Mouse (Mus musculus): ENCODE measurements around the gene Rbfox3. TPM values are rescaled to one million over a fixed set of nuclear protein-coding genes. Genes with fewer than 3 reads are reported as not detected.
A peak's percentile ranks its signal among the peaks of the same experiment; 100 is the strongest.

Gene Rbfox3
- polyA plus RNA-seq, 1 experiment from 2014 or later, result 0.82 TPM

DNA sequence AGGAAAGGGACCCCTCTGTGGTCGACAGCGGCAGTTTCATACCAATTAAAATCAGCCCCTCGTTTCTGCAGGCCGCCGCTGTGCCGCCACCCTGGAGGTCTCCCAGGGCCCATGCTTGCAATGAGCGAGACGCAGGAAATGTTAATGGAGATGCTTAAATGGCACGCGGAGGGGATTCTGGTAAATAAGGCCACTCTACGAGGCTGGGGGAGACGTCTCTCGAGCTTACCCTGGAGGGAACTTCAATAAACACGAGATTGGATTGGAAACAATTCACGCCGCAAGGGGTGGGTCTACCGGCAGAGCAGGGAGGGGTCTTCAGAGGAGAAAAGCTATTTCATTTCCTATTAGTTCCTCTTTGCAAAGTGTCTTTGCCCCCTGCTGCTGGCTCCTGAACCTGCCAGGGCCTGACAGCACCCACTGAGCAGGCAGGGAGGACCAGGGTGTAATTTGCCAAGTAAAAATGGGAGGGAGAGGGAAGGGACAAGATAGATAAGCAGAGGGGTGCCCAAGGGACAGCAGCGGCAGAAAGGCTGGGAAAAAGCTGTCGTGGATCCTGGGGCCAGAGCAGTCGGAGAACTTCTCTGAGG is 232.8 kb downstream of the Rbfox3 start:
- DNase-seq (ENCODE audit: low spot score) (no peak), ATAC-seq (replicated peaks; ENCODE audit: low FRiP score, low read depth) (no peak)
- Histone ChIP-seq H3K4me2 (ENCODE audit: low read length) (no peak overlapping the region), H3K27ac (no peak overlapping the region), H3K9ac (ENCODE audit: low read depth, low read length) (no peak overlapping the region), H3K4me1 (replicated peaks; ENCODE audit: insufficient read depth, low read length) (no peaks in the 10 kb centered on the region), H3K4me3 (replicated peaks; ENCODE audit: low read depth, low read length) (no peak overlapping the region), H3K36me3 (ENCODE audit: insufficient read depth, low read length) (no peaks in the 10 kb centered on the region), H3K9me3 (replicated peaks; ENCODE audit: low read length) (no peaks in the 10 kb centered on the region), H3K27me3 (ENCODE audit: insufficient read depth, low read length) (no peaks in the 10 kb centered on the region)
- WGBS, result 37% methylated on average over 20 of the region's 20 CpGs
- no peak for TF ChIP-seq CTCF (IDR thresholded peaks at IDR 0.05; ENCODE audit: low read depth)

DNA sequence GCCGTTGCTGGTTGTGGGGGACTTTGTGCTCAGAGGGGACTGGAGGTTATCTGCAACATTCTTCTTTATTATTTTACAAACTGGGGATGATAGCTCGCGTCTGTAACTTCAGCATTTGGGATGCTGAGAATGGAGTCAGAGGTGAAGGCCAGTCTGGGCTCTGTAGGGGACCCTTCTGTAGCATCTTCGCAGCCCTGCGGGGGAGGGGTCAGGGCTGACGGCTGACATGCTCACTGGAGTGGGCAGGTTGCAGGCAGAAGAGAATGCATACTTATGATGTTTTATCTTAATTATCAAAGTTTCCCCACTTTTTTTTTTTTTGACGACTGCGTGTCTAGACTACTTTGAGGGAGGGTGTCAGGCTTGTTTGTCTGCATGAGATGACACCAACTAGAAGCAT is 234.1 kb downstream of the Rbfox3 start:
- no peak for DNase-seq (ENCODE audit: low spot score)
- Histone ChIP-seq H3K36me3 (ENCODE audit: insufficient read depth, low read length) (no peaks in the 10 kb centered on the region), H3K9ac (ENCODE audit: low read depth, low read length) (no peak overlapping the region), H3K27ac (no peak overlapping the region), H3K9me3 (replicated peaks; ENCODE audit: low read length) (no peaks in the 10 kb centered on the region), H3K4me1 (replicated peaks; ENCODE audit: insufficient read depth, low read length) (no peaks in the 10 kb centered on the region), H3K4me3 (replicated peaks; ENCODE audit: low read depth, low read length) (no peak overlapping the region), H3K27me3 (ENCODE audit: insufficient read depth, low read length) (no peaks in the 10 kb centered on the region), H3K4me2 (ENCODE audit: low read length) (no peak overlapping the region)
- no peak for ATAC-seq (replicated peaks; ENCODE audit: low FRiP score, low read depth)
- 54% methylated on average over 8 of the region's 8 CpGs for WGBS
- no peak for TF ChIP-seq CTCF (IDR thresholded peaks at IDR 0.05; ENCODE audit: low read depth)

GRCm38 (mm10) chr11:118676364-118676763 is 235.0 kb downstream of the Rbfox3 start:
- ATAC-seq (replicated peaks; ENCODE audit: low FRiP score, low read depth), result no peak
- no peak for DNase-seq (ENCODE audit: low spot score)

GRCm38 (mm10) chr11:118671958-118672357 is 239.4 kb downstream of the Rbfox3 start:
- no peaks in the 10 kb centered on the region for H3K9me3 ChIP-seq (replicated peaks; ENCODE audit: low read length)
- no peak overlapping the region for H3K27ac ChIP-seq
- no peaks in the 10 kb centered on the region for H3K4me1 ChIP-seq (replicated peaks; ENCODE audit: insufficient read depth, low read length)
- H3K27me3 ChIP-seq (ENCODE audit: insufficient read depth, low read length), result no peaks in the 10 kb centered on the region
- 69% methylated on average over 6 of the region's 6 CpGs for WGBS
- TF ChIP-seq CTCF (IDR thresholded peaks at IDR 0.05; ENCODE audit: low read depth), result no peak; the same call in 1 of the 2 replicates
- no peaks in the 10 kb centered on the region for H3K36me3 ChIP-seq (ENCODE audit: insufficient read depth, low read length)
- ATAC-seq (replicated peaks; ENCODE audit: low FRiP score, low read depth) (no peak), DNase-seq (ENCODE audit: low spot score) (no peak)
- no peak overlapping the region for H3K4me3 ChIP-seq (replicated peaks; ENCODE audit: low read depth, low read length)
- H3K9ac ChIP-seq (ENCODE audit: low read depth, low read length), result no peak overlapping the region
- H3K4me2 ChIP-seq (ENCODE audit: low read length), result no peak overlapping the region

More at GRCm38 (mm10) chr11:118676364-118676763, 235.0 kb downstream of the Rbfox3 start:
- 82% methylated on average over 7 of the region's 7 CpGs for WGBS
- no peak overlapping the region for H3K4me2 ChIP-seq (ENCODE audit: low read length)
- H3K4me3 ChIP-seq (replicated peaks; ENCODE audit: low read depth, low read length), result no peak overlapping the region
- no peaks in the 10 kb centered on the region for H3K4me1 ChIP-seq (replicated peaks; ENCODE audit: insufficient read depth, low read length)
- no peaks in the 10 kb centered on the region for H3K36me3 ChIP-seq (ENCODE audit: insufficient read depth, low read length)
- TF ChIP-seq CTCF (IDR thresholded peaks at IDR 0.05; ENCODE audit: low read depth), result no peak
- H3K9me3 ChIP-seq (replicated peaks; ENCODE audit: low read length), result no peaks in the 10 kb centered on the region
- no peak overlapping the region for H3K9ac ChIP-seq (ENCODE audit: low read depth, low read length)
- no peaks in the 10 kb centered on the region for H3K27me3 ChIP-seq (ENCODE audit: insufficient read depth, low read length)
- no peak overlapping the region for H3K27ac ChIP-seq

DNA sequence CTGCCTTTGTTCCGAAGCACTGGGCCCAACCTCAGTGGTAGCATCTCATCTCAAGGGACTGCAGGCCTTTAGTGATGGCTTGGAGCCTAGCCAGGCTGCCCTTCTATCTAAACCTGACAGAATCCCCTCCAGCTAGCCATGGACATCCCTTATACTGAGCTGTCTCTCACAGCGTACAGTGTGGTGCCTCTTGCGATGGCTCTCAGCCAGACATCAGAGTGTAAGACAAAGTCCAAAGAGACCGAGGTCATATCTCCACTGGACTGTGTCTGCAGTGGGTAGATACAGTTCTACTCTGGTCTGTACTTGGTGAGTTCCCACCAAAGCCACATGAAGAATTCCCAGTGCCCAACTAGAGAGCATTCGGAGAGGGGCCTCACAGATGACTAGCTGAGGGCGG is 240.2 kb downstream of the Rbfox3 start:
- no peak for DNase-seq (ENCODE audit: low spot score)
- no peak for TF ChIP-seq CTCF (IDR thresholded peaks at IDR 0.05; ENCODE audit: low read depth)

DNA sequence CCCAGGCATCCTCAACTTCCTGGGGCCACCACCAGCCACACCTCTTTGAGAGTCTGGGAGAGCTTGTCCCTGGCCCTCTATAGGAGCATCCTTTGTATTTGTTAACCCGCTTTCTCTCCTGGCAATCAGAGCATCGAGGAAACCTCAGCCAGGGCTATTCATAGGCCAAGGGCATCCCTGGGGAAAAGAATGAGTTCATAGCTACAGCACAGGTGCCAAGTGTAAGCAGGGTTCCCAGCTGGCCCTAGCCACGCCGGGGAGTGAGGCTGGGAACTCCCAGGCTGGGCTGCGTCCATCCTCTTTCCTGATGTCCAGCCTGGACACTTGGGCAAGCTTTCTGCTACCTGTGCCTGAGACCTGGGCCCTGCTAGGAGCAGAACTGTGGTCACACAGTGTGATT is 241.6 kb downstream of the Rbfox3 start:
- Histone ChIP-seq H3K36me3 (ENCODE audit: insufficient read depth, low read length) (no peaks in the 10 kb centered on the region), H3K4me3 (replicated peaks; ENCODE audit: low read depth, low read length) (no peak overlapping the region), H3K4me1 (replicated peaks; ENCODE audit: insufficient read depth, low read length) (no peaks in the 10 kb centered on the region), H3K27ac (no peak overlapping the region), H3K9me3 (replicated peaks; ENCODE audit: low read length) (no peaks in the 10 kb centered on the region), H3K9ac (ENCODE audit: low read depth, low read length) (no peak overlapping the region), H3K27me3 (ENCODE audit: insufficient read depth, low read length) (no peaks in the 10 kb centered on the region), H3K4me2 (ENCODE audit: low read length) (no peak overlapping the region)
- 52% methylated on average over 5 of the region's 5 CpGs for WGBS
- no peak for DNase-seq (ENCODE audit: low spot score)
- ATAC-seq (replicated peaks; ENCODE audit: low FRiP score, low read depth), result no peak
- no peak for TF ChIP-seq CTCF (IDR thresholded peaks at IDR 0.05; ENCODE audit: low read depth)

More for the DNA sequence above, 240.2 kb downstream of the Rbfox3 start:
- Histone ChIP-seq H3K9me3 (replicated peaks; ENCODE audit: low read length) (no peaks in the 10 kb centered on the region), H3K9ac (ENCODE audit: low read depth, low read length) (no peak overlapping the region), H3K36me3 (ENCODE audit: insufficient read depth, low read length) (no peaks in the 10 kb centered on the region), H3K4me2 (ENCODE audit: low read length) (no peak overlapping the region), H3K27ac (no peak overlapping the region), H3K4me1 (replicated peaks; ENCODE audit: insufficient read depth, low read length) (no peaks in the 10 kb centered on the region), H3K4me3 (replicated peaks; ENCODE audit: low read depth, low read length) (no peak overlapping the region), H3K27me3 (ENCODE audit: insufficient read depth, low read length) (no peaks in the 10 kb centered on the region)
- ATAC-seq (replicated peaks; ENCODE audit: low FRiP score, low read depth), result no peak
- WGBS, result 84% methylated on average over 6 of the region's 6 CpGs

GRCm38 (mm10) chr11:118668351-118668750 is 243.0 kb downstream of the Rbfox3 start:
- DNase-seq (ENCODE audit: low spot score) (peak; percentile 1), ATAC-seq (replicated peaks; ENCODE audit: low FRiP score, low read depth) (no peak)
- TF ChIP-seq CTCF (IDR thresholded peaks at IDR 0.05; ENCODE audit: low read depth), result no peak
- no peaks in the 10 kb centered on the region for H3K27me3 ChIP-seq (ENCODE audit: insufficient read depth, low read length)
- H3K9me3 ChIP-seq (replicated peaks; ENCODE audit: low read length), result no peaks in the 10 kb centered on the region
- H3K4me2 ChIP-seq (ENCODE audit: low read length), result no peak overlapping the region
- no peaks in the 10 kb centered on the region for H3K4me1 ChIP-seq (replicated peaks; ENCODE audit: insufficient read depth, low read length)
- no peaks in the 10 kb centered on the region for H3K36me3 ChIP-seq (ENCODE audit: insufficient read depth, low read length)
- no peak overlapping the region for H3K27ac ChIP-seq
- H3K4me3 ChIP-seq (replicated peaks; ENCODE audit: low read depth, low read length), result no peak overlapping the region
- no peak overlapping the region for H3K9ac ChIP-seq (ENCODE audit: low read depth, low read length)
- WGBS, result 51% methylated on average over 8 of the region's 8 CpGs

Measured in kidney, postnatal 0 days (tissue).